ENCODE assay signal across 19 mouse cellular contexts in genomic region chr12:75397077-75397476, GRCm38 (mm10). TPM values are rescaled to one million over a fixed set of nuclear protein-coding genes. Genes with fewer than 3 reads are reported as not detected.
A peak's percentile ranks its signal among the peaks of the same experiment; 100 is the strongest.
DNase-seq lines count a peak whose midpoint lies in the region; ATAC-seq and TF ChIP-seq lines count a peak whose summit lies in the region.
"Had no signal": no experiment of that assay in that cellular context is flagged by ENCODE, and none has a peak within 500 bp of the region (broad histone marks: within the 10 kb centered on the region; RNA-seq: fewer than 3 reads in every experiment).

No protein-coding gene starts in this region.

- H3K4me1 ChIP-seq in embryonic facial prominence, embryonic 11.5 days (ENCODE audit: control insufficient read depth, insufficient read depth, low read length), result no peaks in the 10 kb centered on the region; the same call in 1 of the 2 replicates
- H3K4me1 ChIP-seq: hindbrain, embryonic 13.5 days; midbrain, embryonic 10.5 days had no signal

- no peak for TF ChIP-seq POLR2A in brain, embryonic 14.5 days (IDR thresholded peaks at IDR 0.05; ENCODE audit: borderline replicate concordance, extremely low read depth, insufficient read depth, insufficient read length, poor library complexity, severe bottlenecking)

- H3K27ac ChIP-seq in embryonic facial prominence, embryonic 11.5 days (replicated peaks; ENCODE audit: low read depth, low read length), result no peak overlapping the region
- H3K27ac ChIP-seq: hindbrain, embryonic 13.5 days; limb, embryonic 13.5 days; midbrain, embryonic 10.5 days had no signal

- H3K36me3 ChIP-seq in embryonic facial prominence, embryonic 11.5 days (replicated peaks; ENCODE audit: control insufficient read depth, insufficient read depth, low read depth, low read length), result no peaks in the 10 kb centered on the region
- H3K36me3 ChIP-seq: hindbrain, embryonic 13.5 days; midbrain, embryonic 10.5 days had no signal

- no peak overlapping the region for H3K4me3 ChIP-seq in embryonic facial prominence, embryonic 11.5 days (ENCODE audit: low read depth, low read length)
- H3K4me3 ChIP-seq: hindbrain, embryonic 13.5 days; limb, embryonic 13.5 days; midbrain, embryonic 10.5 days; myocyte had no signal

- no peaks in the 10 kb centered on the region for H3K9me3 ChIP-seq in embryonic facial prominence, embryonic 11.5 days (replicated peaks; ENCODE audit: control insufficient read depth, low read length)
- H3K9me3 ChIP-seq: hindbrain, embryonic 13.5 days; limb, embryonic 13.5 days; midbrain, embryonic 10.5 days had no signal

- peak; percentile 41 to 50 for DNase-seq in heart, adult 18-20 months
- no peak for DNase-seq in heart, postnatal 25 days (ENCODE audit: low spot score)
- peak; percentile 57 for DNase-seq in brain, embryonic 14.5 days (ENCODE audit: low read depth)
- peak; percentile 7 for DNase-seq in embryonic facial prominence, embryonic 11.5 days (ENCODE audit: low spot score)
- peak; percentile 30 for DNase-seq in lung, postnatal 14 days
- DNase-seq in ovary, postnatal 14 days (ENCODE audit: low spot score), result no peak
- no peak for DNase-seq in kidney, postnatal 4 days
- DNase-seq: cerebellum, adult 18-20 months; layer of hippocampus, postnatal 36 days; liver, postnatal 0 days; right cerebral cortex, postnatal 4 days had no signal

- no peak overlapping the region for H3K4me2 ChIP-seq in embryonic facial prominence, embryonic 11.5 days (ENCODE audit: low read depth, low read length)
- H3K4me2 ChIP-seq: hindbrain, embryonic 13.5 days; limb, embryonic 13.5 days had no signal

- H3K9ac ChIP-seq in embryonic facial prominence, embryonic 11.5 days (replicated peaks; ENCODE audit: low read length), result no peak overlapping the region
- H3K9ac ChIP-seq: hindbrain, embryonic 13.5 days; limb, embryonic 13.5 days; liver, postnatal 0 days had no signal

- H3K27me3 ChIP-seq in embryonic facial prominence, embryonic 11.5 days (ENCODE audit: control insufficient read depth, insufficient read depth, low read length), result no peaks in the 10 kb centered on the region
- H3K27me3 ChIP-seq: CH12.LX; hindbrain, embryonic 13.5 days; limb, embryonic 13.5 days had no signal

- 18% methylated on average over 7 of the region's 7 CpGs for WGBS in embryonic facial prominence, embryonic 11.5 days

- ATAC-seq in embryonic facial prominence, embryonic 11.5 days (replicated peaks; ENCODE audit: insufficient number of reproducible peaks, low FRiP score, low TSS enrichment, low read depth), result no peak
- ATAC-seq: intestine, embryonic 16.5 days; liver, postnatal 0 days had no signal

- intact Hi-C loops in heart, postnatal 25 days (cut with DNase I), result loop anchor here (10.0 kb wide), 1 partner anchor 232 kb away; no protein-coding TSS in a partner anchor

- TF ChIP-seq CTCF in brain, embryonic 14.5 days (IDR thresholded peaks at IDR 0.05; ENCODE audit: borderline replicate concordance, extremely low read depth, insufficient read depth, insufficient read length), result no peak

RNA-seq across cellular contexts. Expression of gene Gphb5, which starts 19.5 kb away (rescaled TPM):
- not detected for total RNA-seq in heart, adult 18-20 months (2021)
- total RNA-seq in heart, postnatal 25 days (2021), result not detected
- 0.05 and 0.06 TPM in 2 replicates for polyA plus RNA-seq in brain, embryonic 14.5 days (2012; rRNA removed)
- not detected in 2 replicates for polyA plus RNA-seq in embryonic facial prominence, embryonic 11.5 days (2014; fragmentation: Nextera tagmentation; extraction: Ambion mirVana)
- total RNA-seq: CH12.LX; granulocyte monocyte progenitor cell, adult 5-6 weeks; layer of hippocampus, postnatal 36 days had no signal
- polyA plus RNA-seq: cortical plate, adult 2 months; hindbrain, embryonic 13.5 days; intestine, embryonic 16.5 days; limb, embryonic 13.5 days; liver, postnatal 0 days; midbrain, embryonic 10.5 days; myocyte had no signal

Comparison
In these comparisons a context has a peak if more than half of its experiments do, and no peak if none do; other contexts are left out.
1. DNase-seq: peak in heart, adult 18-20 months (2 of 2), brain, embryonic 14.5 days (single experiment), embryonic facial prominence, embryonic 11.5 days (single experiment) and lung, postnatal 14 days (single experiment); none in heart, postnatal 25 days (single experiment), ovary, postnatal 14 days (single experiment) and kidney, postnatal 4 days (0 of 2).